Mouse (Mus musculus) CD8-positive naive resting alpha-beta T cell, adult 2 months (primary cell): ENCODE results near the gene Mgll.

Experiments
- DNase-seq, 2 experiments: peaks; one replicate each; pipeline ENCODE4 v3.0.0; 2022; ENCODE audit warnings: low read depth in 2 of 2, low spot score in 2 of 2

Gene Mgll

DNA sequence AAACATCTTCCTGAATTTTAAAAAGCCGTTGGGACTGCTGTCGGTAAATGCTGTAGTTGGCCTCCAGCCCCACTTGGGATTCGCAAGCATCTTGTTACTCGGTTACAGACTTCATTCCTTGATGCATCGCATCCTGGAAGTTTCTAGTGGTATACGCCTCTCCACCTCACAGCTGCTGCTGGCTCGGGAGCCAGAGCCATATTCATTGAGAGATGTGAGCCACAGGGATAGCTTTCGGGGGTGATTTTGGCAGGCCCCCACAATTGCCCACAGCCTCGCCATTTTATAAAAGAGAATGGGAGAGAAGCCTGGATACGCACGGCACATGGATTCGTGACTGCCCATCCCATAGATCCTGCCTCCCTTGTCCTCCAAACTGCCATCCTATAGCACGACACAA, 69.7 kb downstream of the Mgll start:
- DNase-seq: no peak

GRCm38 (mm10) chr6:88794561-88794971, 70.4 kb downstream of the Mgll start:
- no peak for DNase-seq

DNA sequence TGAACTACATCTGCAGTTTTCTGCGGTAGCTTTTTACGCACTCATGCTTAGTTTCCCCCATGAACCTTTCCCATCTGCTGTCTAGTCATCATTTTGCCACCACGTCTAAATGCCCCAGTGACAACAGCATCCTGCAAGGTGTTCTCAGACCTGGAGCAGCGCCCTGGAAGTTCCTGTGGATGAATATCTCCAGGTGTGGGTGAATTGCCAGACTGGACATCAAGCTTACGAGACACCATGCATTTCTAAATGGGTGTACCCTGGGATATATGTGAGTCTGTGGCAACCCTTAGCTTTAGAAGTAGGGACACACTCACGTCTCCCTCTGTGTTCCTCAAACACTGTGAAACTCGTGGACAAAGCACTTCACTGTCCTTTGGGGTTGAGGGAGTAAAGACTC, 76.0 kb downstream of the Mgll start:
- DNase-seq: no peak

- no peak for DNase-seq
Measured at GRCm38 (mm10) chr6:88800735-88801134, 76.5 kb downstream of the Mgll start.

DNA sequence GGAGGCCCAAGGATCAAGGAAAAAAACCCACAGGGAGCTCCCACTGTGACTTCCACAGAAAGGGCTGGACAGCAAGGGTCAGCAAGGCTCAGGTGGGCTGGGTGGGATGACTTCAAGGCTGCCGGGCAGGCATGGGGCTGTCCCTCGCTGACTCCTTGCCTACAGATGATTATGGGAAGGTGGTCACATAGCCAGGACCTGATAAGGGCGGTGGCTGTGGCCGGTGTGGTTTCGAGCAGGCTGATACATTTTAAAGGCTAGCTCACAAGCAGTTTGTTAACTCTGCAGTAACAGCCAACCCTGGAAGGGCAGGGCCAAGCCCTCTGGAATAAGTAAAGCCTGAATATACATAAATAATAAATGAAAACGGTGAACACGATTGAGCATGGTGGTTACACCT, 78.8 kb downstream of the Mgll start:
- no peak for DNase-seq

DNA sequence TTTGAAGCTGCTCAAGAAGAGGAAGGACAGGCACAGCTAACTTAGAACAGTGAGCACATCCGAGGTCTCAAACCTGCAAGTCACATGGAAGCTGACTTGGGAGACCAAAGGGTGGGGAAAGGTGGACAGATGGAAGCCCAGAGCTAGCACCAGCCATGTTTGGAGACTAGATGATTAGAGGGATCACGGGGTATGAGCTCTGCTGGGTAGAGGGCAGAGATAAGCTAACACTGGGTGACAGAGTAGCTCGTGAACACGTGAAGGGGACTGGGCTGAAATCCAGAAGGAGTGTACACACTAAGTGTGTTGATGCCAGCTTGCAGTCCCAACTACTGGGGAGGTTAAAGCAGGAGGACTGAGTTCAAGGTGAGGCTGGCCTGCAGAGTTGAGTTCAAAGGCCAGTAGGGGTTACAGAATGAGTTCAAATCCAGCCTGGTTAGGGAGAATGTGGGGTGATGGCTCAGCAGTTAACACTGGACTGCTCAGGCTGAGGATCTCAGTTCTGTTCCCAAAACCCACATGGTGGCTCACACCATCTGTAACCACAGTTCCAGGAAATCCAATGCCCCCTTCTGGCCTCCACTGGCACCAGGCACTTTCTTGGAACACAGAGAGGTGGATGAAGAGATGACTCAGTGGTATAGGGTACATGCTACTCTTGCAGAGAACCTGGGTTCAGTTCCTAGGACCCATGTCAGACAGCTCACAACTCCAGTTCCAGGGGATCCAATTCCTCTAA, 79.9 kb downstream of the Mgll start:
- no peak for DNase-seq

DNA sequence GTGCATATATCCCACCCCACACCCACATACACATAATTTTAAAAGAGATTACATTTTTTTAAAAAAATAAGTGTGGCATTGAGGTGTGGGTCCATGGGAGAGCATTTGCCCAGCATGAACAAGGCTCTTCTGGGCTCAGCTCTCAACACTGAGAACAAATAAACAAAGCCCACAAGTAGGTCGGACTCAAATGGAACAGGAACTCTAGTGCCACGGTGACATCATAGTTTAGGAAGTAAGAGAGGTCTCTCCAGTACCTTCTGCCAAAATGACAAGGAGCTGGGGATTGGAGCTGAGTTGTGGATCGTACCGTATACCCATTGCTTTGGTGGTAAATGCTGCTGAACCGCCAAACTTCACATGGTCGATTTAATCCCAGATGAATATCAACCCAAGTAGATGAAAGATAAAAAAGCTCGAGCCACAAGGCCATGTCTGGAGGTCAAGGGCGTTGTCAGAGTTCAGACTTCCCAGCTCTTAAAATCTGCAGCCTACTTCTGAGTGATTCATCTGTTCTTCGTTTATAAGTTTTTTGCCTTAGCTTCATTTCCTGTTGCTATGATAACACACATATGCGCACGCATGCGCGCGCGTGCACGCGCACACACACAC, 80.9 kb downstream of the Mgll start:
- DNase-seq: no peak

GRCm38 (mm10) chr6:88809091-88810037, 85.2 kb downstream of the Mgll start:
- no peak for DNase-seq

DNA sequence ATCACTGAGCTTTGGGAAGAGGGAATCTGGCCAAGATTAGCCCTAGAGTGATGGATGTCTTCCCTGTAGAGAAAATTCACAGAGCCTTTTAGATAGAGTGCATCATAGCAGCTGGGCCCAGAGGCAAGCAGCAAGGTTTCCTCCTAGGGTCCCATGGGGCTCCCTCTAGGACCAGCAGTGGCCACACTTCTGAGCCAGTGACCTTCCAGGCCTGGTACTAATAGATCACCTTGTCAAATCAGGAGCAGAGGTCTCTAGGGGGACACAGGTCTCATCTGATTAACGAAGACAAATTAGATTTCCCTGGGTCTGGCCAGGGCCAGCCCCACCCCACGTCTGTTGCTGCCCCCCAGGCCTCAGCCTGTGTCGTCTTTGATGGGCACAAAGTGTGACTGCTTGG, 86.1 kb downstream of the Mgll start:
- no peak for DNase-seq

GRCm38 (mm10) chr6:88811396-88811795, 87.2 kb downstream of the Mgll start:
- no peak for DNase-seq

GRCm38 (mm10) chr6:88811880-88812400, 87.7 kb downstream of the Mgll start:
- no peak for DNase-seq

- DNase-seq: peak; percentile 18 to 45
Measured at GRCm38 (mm10) chr6:88812886-88813285, 88.7 kb downstream of the Mgll start.

- no peak for DNase-seq
Measured at GRCm38 (mm10) chr6:88813832-88814231, 89.6 kb downstream of the Mgll start.

DNA sequence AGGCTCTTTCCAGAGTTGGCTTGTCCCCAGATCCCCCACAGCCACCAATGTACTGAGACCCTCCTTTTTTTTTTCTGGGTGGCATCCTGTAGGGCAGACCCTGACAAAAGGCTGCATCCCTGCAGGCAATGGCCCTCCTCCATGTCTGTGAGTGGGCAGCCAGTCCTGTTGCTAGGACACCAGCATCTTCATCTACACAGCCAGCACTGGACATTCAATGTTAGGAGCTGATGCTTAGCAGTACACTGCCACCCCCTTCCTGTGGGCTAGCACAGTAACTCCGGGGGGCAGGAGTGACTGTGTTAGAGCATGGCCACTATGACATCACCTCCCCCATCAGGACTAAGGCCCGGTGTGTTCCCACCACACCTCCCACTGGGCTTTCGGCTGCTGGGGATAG, 90.8 kb downstream of the Mgll start:
- DNase-seq: no peak

DNA sequence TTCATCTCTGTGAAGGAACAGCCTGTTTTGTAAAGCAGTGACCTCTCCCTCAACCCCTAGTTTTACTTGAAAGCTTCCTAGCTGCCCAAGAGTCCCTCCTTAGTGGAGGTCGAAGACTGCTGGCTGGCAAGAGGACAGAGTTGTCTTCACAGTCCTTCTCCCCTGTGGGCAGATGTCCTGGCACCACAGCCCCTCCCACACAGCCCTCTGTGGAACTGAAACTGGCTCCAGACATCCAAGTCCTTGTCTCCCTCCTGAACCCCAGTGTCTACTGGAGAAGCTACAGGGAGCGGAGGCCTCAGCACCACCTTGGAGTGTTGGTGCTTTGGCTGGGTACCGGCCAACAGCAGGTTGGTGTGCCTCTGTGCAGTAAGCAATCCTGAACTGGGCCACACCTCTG, 91.3 kb downstream of the Mgll start:
- no peak for DNase-seq

DNA sequence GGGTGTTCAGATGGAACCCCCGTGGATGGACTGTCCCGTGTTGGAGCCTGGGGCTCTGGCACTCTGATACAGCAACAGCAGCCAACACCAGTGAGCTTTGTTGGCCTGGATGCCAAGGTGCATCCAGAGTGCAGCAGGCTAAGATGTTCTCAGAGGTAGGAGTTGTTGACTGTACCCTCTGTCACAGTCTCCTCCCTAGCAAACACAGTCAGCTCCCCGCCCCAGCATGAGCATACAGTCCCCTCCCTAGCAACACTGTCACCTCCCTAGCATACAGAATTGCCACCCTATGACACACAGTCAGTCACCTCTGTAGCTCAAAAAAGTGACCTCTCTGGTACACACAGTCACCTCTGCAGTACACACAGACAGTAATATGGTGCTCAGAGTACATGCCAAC, 92.7 kb downstream of the Mgll start:
- DNase-seq: no peak

DNA sequence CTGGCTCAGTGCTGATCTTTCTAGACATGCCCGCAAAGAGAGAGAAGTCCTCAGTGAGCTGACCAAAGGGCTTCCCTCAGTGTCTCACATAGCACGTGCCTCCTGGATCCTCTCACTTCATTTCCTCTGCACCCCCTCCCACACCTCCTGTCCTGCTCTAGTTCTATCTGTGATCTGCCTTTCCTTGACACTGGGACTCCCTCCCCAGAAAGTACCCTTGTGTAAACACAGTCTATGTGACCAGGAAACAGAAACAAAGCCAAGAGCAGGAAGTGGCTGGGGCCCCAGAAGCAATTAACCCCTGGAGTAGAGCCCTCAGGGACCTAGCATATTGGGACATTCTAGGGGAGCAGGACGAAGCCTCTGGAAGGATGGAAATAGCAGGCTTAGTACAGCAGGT, 96.6 kb downstream of the Mgll start:
- DNase-seq: no peak

DNA sequence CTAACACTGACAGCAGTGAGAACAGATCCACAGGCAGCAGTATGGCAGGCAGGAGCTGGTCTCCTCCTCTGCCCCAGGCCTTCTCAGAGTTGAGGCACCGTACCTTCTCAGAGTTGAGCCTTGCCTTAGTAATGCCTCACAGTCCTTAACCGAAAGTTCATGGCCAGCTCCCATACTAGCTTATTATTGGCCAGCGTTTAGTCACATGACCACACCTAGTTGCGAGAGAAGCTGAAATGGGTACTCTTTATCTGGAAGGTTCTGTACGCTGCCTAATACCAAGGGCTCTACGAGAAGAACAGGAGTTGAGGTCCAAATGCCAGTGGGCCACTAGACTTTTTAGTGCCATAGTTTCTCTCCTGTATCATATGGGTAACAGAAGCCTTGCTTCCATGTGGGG, 97.1 kb downstream of the Mgll start:
- DNase-seq: no peak

- no peak for DNase-seq
Measured at GRCm38 (mm10) chr6:88821901-88822300, 97.7 kb downstream of the Mgll start.

DNA sequence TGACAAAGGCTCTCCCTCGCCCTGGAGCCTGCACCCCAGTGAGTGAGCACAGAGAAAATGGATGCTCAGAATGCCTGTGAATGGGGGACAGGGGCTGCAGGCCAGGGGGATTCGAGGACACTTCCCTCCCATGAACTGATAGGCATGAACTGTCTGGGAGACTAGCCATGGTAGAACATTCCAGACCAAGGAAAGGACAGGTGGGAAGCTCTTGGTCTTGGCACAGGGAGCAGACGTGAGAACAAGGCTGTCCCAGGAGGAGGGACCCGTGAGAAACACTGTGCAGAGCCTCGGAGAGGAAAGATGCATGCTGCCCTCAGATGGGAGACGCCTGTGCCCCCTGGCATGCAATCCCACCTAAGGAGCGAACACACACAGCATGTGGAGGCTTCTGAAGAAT, 100.0 kb downstream of the Mgll start:
- no peak for DNase-seq

- no peak for DNase-seq
Measured at GRCm38 (mm10) chr6:88826088-88826487, 101.9 kb downstream of the Mgll start.

DNA sequence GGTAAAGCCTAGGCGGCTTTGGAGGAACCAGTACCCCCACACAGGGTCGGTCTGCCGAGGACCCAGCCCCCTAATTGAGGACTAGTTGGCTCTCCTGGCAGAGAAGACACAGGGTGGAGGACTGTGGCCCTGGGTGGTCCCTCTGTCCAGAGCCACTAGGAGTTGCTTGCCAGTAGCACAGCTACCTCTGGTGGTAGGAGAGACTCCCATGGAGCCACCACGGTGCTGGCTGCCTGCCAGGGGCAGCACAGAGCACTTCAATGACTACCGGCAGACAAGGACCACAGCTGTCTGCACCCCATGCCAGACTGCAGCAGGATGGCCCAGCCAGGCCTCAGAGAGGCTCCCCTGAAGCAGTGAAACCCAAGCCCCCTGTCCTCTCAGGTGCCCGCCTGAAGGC, 102.3 kb downstream of the Mgll start:
- DNase-seq: no peak
